Mouse (Mus musculus): ENCODE measurements around the gene Rcc1.

Rcc1 gene

DNA sequence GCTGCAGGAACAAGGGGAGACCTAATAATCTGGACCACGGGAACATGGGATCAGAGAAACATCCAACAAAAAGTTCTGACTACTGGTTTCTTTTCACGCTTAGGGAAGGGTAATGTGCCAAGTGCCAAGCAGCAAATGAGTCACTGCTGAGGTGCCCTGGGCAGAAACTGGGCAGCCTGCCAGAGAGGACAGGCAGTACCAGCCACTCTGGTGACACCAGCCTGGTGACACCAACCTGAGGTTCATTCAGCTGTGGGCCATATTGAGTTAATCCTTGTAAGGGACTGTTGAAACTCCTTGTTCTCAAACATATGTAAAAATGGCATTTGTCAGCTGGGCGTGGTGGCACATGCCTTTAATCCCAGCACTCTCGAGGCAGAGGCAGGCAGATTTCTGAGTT lies 1.2 kb upstream of the Rcc1 start:
- peak; percentile 36 for DNase-seq

DNA sequence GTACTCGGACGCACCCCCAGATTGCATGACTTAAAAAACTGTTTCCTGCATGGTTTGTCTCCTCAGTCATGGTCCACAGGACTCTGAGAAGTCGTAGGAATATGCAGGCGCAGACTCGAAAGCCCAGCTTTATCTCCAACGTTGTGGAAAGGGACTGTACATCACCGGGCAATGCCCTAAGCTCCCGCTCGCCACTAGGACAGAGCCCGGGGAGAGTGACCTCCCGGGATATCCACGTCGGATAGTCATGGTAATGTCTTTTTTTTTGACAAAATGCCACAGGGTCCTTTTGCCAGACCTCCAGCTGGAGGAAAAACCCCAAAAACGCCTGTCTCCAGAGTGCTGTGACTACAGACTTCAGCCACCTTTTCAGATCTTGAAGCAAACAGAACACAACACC lies 666 bp downstream of the Rcc1 start:
- DNase-seq = peak; percentile 32

DNA sequence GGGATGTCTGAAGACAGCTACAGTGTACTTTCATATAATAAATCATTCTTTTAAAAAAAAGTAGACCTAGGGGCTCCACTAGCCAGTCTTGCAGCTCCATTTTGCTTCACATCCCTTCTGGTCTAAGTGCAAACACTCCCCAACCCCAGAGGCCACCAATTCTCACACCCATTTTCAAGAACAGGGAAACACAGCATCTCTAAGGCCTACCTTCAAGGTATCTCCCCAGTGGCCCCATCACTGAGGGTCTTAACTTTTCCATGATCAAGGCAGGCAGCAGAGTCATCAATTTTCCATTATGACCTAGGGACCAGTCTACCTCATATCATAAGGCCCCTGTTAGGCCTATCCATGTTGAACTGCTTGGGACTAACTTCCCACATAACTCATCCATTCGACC lies 2.0 kb downstream of the Rcc1 start:
- no peak for DNase-seq

DNA sequence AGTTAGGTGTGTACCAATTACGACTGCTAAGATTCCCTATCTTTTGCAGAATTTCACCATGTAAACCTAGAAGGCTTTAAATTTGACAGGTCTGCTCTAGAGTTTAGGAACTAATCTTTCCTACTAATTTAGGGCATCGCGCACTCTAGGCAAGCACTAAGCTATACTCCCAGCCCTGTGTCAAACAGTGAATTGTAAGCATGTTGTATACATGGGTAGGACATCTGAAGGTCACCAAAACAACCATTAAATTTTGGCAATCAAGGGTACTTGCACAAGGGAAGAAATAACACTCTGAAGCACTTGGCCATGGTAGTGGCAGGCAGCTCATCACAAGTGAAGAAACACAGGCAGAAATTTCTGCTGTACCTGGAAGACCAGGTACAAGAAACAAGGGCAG lies 2.6 kb downstream of the Rcc1 start:
- no peak for DNase-seq

DNA sequence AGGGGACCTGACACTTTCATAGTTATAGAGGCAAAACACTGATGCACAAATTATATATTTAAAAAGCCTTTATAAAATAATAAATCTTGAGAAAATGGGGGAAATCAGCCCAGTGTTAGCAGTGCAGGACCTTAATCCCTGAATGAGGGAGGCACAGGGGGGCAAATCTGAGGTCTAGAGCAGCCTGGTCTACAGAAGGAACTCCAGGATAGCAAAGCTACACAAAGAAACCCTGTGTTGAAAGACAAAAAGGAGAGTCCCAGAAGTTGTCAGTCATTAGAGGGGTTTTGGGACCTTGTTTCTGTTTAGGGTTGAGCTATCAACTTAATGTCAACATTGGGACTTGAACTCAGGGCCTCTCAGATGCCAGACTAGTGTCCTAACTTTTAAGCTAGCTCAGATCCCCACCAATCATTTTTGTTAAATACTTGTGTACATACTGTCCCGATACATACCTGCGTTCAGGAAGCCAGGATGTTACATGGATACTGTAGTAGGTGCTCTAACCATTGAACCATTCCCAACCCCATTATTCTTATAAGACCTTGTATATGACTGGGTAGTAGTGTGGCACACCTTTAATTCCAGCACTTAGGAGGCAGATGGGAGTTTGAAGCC lies 3.2 kb downstream of the Rcc1 start:
- no peak for DNase-seq

DNA sequence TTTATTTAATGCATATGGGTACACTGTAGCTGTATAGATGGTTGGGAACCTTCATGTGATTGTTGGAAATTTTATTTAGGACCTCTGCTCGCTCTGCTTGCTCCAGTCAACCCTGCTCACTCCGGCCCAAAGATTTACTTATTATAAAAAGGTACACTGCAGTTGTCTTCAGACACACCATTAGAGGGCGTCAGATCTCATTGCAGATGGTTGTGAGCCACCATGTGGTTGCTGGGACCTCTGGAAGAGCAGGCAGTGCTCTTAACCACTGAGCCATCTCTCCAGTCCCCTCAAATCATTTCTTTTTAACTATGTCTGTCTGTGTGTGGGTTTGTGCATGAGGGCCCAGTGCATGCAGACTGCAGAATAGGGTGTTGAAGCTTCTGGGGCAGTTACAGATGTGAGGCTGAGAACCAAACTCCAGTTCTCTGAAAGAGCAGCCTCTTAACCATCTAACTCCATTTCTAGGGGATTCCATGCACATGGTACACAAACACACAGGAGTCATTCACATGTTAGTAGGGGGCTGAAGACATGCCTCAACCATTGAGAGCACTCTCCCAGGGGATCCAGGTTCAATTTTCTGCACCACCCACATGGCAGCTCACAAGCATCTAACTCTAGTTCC lies 3.8 kb downstream of the Rcc1 start:
- no peak for DNase-seq

DNA sequence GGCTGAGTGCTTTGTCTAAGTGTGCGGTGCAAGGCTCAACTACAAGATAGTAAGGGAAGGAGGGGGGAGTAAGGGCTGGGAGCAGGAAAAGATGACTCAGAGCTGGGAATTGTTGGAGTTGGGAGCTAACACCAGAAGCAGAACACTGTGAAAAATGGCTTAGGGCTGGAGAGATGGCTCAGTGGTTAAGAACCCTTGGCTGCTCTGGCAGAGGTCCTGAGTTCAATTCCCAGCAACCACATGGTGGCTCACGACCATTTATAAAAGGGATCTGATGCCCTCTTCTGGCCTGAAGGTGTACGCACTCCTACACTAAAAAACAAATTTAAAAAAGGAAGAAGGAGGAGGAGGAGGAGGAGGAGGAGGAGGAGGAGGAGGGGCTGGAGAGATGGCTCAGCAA lies 6.7 kb downstream of the Rcc1 start:
- no peak for DNase-seq

DNA sequence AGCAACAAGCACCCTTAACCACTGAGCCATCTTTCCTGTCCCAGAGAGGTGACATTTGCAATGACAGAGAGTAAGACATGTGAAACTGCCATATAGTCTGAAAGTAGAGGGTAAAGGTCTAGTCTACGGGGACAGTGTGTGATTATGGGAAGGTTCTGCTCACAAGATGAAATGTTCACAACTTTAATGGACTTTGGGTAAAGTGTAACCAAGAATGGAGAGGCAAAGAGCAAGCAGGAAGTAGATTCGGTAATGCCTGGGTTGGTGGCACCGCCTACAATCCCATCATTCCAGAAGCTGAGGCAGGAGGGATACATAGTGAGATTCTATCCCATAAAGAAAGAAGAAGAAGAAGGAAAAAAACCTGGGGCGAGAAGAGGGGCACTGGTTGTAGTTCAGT lies 7.1 kb downstream of the Rcc1 start:
- DNase-seq = no peak

DNA sequence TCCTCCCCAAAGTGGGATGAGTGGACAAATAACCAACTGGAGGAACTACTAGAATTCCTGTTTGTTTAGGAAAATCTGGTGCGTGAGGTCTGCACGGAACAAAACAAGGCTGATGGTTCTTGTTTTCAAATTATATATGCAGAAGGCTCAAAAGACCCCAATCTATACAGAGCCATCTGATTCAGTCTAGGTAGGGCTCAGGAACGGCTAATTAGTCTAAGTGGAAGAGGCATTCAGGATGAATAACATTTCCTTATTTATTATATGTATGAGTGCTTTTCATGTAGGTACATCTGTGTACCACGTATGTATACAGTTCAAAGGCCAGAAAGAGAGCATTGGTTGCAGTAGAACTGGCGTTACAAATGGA lies 7.6 kb downstream of the Rcc1 start:
- no peak for DNase-seq

DNA sequence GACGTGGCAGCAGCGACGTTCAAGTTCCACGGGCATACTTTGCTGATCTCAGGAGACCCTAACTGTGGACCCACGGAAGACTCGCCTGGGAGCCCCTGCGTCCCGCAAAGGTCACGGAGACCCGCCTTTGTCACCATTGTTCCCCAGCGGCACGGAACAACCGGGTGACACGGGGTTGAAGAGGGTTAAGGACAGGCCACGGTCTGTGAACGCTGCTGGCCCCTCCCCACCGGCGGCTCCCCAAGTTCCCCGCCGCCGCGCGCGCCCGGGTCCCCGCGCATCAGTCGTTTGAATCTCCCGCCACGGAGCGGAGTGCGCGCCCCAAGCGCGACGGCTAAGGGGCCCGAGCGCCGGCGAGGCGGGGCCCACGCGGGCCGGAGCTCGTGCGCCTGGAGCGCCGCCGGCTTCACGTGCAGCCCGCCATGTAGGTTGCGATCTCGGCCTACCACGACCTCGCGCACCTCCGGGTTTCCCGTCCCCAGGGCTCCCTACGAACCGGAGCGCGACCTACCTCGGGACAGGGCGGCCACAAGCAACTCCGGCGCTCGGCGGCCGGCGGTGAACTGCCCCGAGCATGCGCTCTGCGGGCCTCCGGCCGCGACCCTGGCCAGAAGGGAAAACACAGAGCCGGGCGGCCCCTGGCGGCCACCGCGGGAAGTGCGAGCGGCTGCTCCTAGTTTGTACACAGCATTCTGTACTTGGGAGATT lies 8.1 kb downstream of the Rcc1 start:
- peak; percentile 96 for DNase-seq

DNA sequence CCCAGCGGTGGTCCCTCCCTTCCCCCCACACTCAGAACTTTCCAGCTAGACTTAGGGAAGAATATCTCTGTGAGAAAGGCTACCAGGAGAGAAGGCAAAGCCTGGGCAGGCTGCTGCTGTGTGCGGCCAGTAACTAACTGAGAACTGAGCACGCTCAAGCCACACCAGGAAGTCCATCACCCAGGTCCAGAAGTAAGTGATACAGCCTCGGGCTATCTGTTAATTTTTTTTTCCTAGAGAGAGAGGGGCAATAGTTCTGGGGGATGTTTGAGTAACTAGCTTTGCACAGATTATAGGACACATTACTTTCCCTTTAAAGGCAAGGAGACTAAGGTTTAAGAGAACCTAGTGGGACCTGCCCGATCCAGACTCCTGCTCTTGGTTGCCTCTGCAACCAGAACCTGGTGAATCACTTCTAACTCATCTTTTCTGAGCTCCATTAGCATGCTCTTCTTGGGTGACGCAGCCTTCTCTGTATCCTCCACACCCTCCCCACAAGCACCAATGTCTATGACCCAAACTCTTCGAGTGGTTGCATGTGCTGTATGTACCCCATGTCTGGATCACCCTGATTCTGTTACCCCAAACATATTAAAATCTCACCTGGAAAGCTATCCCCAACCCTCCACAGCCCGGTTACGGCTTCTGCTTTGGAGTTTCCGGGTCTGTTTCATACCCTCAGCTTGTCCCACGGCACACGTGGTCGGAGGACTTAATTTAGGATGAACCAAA lies 8.8 kb downstream of the Rcc1 start:
- no peak for DNase-seq

DNA sequence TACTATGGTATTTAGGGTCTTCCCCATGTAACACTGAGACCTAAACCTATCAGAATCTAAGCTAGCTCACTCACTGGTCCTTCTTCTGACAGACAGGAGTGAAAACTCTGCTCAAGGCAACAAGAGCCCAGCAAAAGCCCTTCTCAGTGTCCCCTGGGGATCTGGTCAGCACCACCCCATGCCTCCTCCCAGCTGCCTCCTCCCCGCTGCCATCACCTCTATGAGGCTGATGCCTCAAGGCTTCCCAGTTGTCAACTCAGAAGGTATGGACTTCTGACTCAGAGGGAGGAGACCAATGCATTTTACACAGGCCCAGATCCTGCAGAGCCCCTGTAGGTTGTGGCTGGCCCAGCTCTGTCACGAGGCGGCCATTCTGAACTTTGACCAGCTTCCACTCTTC lies 12.0 kb downstream of the Rcc1 start:
- no peak for DNase-seq

DNA sequence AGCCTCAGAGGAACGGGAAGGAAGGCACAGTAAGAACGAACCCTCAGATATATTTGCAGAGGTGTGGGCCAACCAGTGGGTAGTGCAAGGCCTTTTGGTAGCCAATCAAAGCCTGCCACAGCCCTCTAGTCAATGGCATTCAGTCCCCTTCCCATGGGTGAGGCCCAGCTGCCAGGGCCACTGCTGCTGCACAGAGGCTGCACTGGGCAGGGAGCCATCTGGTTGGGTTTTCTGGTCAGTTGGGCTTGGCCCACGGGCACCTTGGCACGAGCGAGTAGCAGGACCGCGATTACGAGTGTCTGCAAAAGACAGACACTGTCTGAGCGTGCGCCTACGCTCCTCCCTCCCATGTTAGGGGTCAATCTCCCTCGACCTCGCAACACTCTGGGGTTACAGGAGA lies 14.5 kb downstream of the Rcc1 start:
- DNase-seq = peak; percentile 29

DNA sequence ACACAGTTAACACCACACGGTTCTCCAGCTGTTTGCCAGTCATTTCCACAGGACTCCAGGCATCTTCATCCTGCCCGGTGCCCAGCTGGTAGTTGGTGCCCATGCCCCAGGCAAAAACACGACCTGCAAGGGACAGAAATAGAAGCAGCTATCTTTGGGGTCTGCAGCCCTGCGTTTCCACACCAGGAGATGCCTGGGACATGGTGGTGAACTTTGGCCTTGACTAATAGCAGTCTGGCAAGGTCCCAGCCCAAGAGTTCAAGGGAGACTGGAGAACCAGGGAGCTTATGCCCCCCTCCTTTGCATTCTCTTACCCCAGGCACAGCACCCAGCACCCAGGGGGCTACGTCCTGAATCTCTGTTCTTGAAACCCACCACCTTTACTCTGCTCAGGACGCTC lies 20.5 kb downstream of the Rcc1 start:
- no peak for DNase-seq

DNA sequence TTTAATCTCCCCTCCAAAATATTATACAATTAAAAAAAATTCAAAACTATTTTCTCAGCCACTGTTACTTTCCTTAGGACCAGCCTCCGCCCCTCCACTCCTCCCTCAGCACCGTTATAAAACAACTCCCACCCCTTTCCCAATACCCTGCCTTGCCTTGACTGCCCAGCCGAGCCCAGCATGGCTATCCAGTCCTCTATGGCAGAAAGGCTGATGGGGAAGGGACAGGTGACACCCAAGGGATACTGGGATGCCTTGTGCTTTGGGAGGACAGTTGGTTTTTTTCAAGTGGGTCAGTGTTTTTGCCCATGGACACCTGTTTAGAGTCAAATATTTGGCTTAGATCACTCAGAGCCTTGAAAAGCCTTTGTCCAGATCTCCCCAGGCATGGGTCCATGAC lies 21.4 kb downstream of the Rcc1 start:
- no peak for DNase-seq

DNA sequence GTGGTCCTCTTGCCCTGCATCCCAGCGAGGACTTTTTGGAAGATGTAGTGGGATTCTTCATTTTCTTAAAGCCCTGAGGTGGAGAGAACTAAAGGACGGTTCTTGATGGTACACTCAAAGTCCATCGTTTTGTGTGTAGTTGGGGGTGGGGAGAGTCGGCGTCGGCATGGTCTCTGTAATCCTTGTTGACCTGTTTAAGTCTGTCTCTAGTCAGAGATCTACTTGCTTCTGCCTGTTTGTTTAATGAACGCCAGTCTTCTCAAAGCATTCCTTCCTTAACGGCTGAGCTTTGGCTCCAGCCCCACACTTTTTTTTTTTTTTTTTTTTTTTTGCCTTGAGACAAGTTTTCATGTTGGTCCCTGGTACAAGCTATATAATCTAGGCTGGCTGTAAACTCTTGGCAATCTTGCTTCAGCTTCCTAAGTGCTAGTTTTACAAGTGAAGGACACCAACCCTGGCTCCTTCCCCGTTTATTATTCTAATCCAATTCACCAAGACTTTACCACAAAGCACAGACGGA lies 23.5 kb downstream of the Rcc1 start:
- no peak for DNase-seq

DNA sequence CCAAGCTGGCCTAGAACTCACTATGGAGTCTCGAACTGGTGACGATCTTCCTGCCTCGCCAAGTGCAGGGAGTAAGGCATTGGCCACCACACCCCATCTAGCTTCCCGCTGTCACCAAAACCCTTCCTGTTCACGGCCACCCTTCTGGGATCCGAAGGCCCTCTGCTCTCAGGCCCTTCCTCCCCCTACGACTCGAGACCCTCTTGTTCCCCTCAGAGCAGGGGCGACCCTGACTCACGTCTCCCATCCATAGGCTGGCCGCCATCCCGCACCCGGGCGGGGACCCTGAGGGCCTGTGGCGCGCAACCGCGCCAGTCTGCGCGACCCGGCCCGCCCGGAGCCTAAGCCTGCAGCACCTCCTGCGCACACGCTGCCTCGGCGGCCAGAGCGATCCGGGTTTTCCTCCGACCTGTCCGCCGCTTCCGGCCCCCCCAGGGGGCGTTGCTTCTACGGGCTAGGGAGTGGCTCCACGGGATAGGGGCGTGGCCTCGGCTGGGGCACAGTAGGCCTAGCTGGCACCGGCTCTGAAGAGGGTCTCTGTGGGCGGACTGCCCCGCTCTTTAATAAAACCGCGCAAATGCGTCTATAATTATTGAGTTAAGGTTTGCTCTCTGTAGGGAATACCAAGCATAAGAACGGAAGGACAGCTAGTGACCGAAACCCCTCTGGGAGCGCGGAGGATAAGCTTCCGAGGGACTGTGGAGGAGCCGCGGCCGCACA lies 24.1 kb downstream of the Rcc1 start, which contains the start of gene Trnau1ap:
Gene Trnau1ap (minus strand): TSS at position 424 of the 720 bp plus-strand sequence.
- DNase-seq = peak; percentile 95

DNA sequence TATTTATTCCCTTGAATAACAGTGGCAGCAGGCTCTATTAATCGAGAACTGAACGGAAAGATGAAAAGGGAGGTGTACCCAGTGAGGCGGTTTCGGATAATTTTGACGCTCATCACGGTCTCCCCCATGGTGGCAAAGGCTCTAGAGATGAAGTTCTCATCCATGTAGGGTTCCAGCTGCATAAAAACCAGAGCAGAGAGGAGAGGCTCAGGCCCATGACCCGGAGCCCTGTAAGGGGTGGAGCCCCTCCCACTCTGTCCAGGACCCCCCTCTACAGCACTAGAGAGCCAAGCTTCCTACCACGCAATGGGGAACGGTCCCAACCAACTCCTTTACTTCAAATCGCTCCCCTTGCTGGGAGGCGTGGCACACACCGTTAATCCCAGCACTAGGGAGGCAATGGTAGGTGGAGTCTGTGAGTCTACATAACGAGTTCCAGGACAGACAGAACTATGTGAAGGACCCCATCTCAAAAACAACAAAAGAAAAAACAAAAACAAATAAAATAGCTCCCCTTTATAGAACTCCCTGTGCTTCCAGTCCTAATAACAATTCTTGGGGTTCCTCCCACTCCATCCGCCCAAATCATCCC lies 24.9 kb downstream of the Rcc1 start:
- no peak for DNase-seq

DNA sequence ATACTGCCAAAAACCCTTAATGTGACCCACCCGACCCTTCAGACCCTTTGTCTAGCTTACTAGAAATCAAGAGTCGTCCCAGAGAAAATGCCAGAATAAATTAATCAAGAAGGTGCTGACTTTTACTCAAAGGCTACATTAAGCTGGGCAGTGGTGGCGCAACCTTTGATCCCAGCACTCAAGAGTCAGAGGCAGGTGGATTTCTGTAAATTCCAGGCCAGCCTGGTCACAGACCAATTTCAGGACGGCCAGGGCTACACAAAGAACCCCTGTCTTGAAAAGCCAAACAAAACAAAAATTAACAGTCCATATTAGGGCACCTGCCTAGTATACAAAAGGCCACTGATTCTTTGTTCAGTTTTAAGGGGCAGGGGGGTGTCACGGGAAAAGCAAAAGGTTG lies 26.9 kb downstream of the Rcc1 start:
- no peak for DNase-seq

DNA sequence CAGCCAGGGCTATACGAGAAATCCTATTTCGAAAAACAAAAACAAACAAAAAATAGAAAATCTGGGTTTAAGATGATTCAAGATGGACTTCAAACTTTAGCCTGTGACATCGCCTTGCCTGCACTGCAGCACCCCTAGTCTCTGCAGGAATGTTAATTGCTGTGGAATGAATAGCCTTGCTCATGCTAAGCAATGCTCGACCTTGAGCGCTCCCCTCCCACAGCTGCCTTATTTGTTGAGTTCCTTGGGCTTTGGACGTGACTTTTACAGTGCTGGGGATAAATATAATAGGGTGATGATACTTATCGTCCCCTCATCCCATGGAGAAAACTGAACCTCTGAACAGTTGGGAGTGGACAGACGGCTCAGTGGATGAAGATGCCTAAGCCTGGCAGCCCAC lies 37.7 kb downstream of the Rcc1 start:
- DNase-seq = no peak

DNA sequence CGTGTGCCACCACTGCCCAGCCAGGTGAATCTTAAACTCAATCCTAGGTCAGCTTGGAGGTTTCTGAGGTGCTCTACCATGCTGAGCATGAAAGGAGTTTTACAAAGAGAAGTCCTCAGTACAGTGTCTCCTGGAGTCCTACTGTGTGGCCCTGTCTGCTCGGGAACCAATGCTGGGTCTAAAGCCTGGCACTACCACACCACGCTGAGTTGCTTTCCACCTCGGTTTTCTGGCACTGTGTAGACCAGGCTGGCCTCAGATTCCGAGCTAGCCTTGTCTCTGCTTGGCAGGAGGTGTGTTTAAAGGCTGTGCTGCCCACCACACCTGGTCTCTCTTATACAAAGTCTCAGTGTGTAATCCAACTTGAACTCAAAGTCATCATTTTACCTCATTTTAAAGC lies 40.8 kb downstream of the Rcc1 start:
- no peak for DNase-seq

DNA sequence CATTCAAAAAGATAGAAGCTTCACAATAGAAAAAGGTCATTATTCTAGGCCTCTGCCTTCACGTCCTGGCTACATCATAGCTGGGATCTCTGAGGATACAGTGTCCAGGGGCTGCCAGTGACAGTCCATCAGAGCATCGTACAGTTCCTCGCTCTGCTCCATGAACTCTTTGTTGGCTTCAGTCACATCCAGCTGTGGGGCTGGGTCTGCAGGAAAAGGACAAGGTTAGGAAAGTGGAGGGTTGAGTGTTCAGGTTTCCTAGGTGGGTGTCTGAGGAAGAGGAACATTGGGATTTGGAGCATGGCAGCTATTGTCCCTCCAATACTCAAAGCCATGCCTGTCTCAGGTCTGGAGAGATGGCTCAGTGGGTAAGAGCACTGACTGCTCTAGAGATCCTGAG lies 41.6 kb downstream of the Rcc1 start:
- DNase-seq = no peak

DNA sequence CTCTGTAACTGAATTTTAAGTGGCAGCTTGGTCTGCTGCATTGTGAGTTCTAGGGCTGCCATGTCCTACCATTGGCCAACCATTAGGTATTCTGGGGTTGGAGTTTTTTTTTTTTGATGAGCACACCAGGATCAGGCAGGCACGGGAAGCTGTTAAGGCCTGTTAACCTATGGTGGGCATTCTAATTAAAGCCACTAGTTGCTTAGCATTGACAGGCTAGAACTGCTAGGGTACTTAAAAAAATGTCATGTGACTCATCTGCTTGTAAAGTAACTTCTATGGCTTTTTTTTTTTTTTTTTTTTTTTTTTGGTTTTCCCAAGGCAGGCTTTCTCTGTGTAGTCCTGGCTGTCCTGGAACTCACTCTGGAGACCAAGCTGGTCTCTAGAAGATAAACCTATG lies 42.2 kb downstream of the Rcc1 start:
- DNase-seq = no peak

All from lung, postnatal 10 days (tissue).